9 mouse cellular contexts compared by ENCODE assay signal in genomic region chr11:88820253-88820652, GRCm38 (mm10). TPM values are rescaled to one million over a fixed set of nuclear protein-coding genes. Genes with fewer than 3 reads are reported as not detected.
DNase-seq lines count a peak whose midpoint lies in the region; ATAC-seq and TF ChIP-seq lines count a peak whose summit lies in the region.
"Had no signal": no experiment of that assay in that cellular context is flagged by ENCODE, and none has a peak within 500 bp of the region (broad histone marks: within the 10 kb centered on the region; RNA-seq: fewer than 3 reads in every experiment).

No protein-coding gene starts in this region.

- peaks cover 11% of the 10 kb centered on the region for H3K4me1 ChIP-seq in heart, postnatal 0 days (ENCODE audit: control insufficient read depth, insufficient read depth)
- peaks cover 34% of the 10 kb centered on the region for H3K4me1 ChIP-seq in forebrain, embryonic 13.5 days
- H3K4me1 ChIP-seq in midbrain, embryonic 10.5 days: peaks cover 50% of the 10 kb centered on the region
- H3K4me1 ChIP-seq: liver, embryonic 12.5 days had no signal

- no peak for ATAC-seq in heart, postnatal 0 days (ENCODE audit: insufficient read depth, low read depth)
- peak; percentile 22; the same call in 1 of the 2 replicates for ATAC-seq in forebrain, embryonic 13.5 days
- no peak for ATAC-seq in cerebellum, adult (ENCODE audit: insufficient number of reproducible peaks, low FRiP score, low TSS enrichment)
- ATAC-seq: liver, embryonic 12.5 days had no signal

- H3K27me3 ChIP-seq in heart, postnatal 0 days (ENCODE audit: control insufficient read depth, insufficient read depth, low read length): no peaks in the 10 kb centered on the region
- H3K27me3 ChIP-seq in forebrain, embryonic 13.5 days: no peaks in the 10 kb centered on the region
- peaks cover 14% of the 10 kb centered on the region for H3K27me3 ChIP-seq in midbrain, embryonic 10.5 days (ENCODE audit: low read depth, poor library complexity, severe bottlenecking)

- no peak for TF ChIP-seq EP300 in heart, postnatal 0 days (IDR thresholded peaks at IDR 0.05; ENCODE audit: low read depth)

- no peaks in the 10 kb centered on the region for H3K36me3 ChIP-seq in heart, postnatal 0 days (replicated peaks; ENCODE audit: control insufficient read depth, insufficient read depth, low read length)
- H3K36me3 ChIP-seq in forebrain, embryonic 13.5 days (ENCODE audit: poor library complexity, severe bottlenecking): no peaks in the 10 kb centered on the region
- H3K36me3 ChIP-seq in midbrain, embryonic 10.5 days: no peaks in the 10 kb centered on the region
- H3K36me3 ChIP-seq: liver, embryonic 12.5 days had no signal

- H3K27ac ChIP-seq in heart, postnatal 0 days (ENCODE audit: low read depth): no peak overlapping the region
- peak overlapping the region; percentile 61 for H3K27ac ChIP-seq in forebrain, embryonic 13.5 days
- H3K27ac ChIP-seq in midbrain, embryonic 10.5 days (replicated peaks): peak overlapping the region; percentile 86
- H3K27ac ChIP-seq: liver, embryonic 12.5 days had no signal

- no peak for TF ChIP-seq CTCF in heart, postnatal 0 days (IDR thresholded peaks at IDR 0.05; ENCODE audit: low read depth)

- peak overlapping the region; percentile 48; the same call in 1 of the 2 replicates for H3K4me2 ChIP-seq in heart, postnatal 0 days (ENCODE audit: low read depth, low read length)
- H3K4me2 ChIP-seq in forebrain, embryonic 13.5 days: peak overlapping the region; percentile 39

- DNase-seq in heart, postnatal 0 days (ENCODE audit: low spot score): no peak
- no peak for DNase-seq in heart, postnatal 25 days (ENCODE audit: low spot score)
- DNase-seq in ZHBTc4 (ENCODE audit: low read depth, low spot score): peak; percentile 35
- peak; percentile 53 for DNase-seq in midbrain, embryonic 10.5 days (ENCODE audit: low spot score)
- no peak for DNase-seq in left cerebral cortex, postnatal 4 days
- no peak for DNase-seq in left cerebral cortex, adult 18-20 months (ENCODE audit: low spot score in 2 of 2)

- intact Hi-C loops in heart, postnatal 25 days (cut with DNase I): loop anchor here (5.0 kb wide), 4 partner anchors 268 to 853 kb away; partner anchors contain the start of gene Ccdc182
- intact Hi-C loops in left cerebral cortex, postnatal 4 days (cut with DNase I): loop anchor here (5.0 to 10.0 kb wide), 3 partner anchors 525 to 848 kb away; partner anchors contain the start of gene Ccdc182

- 50% methylated on average over 6 of the region's 6 CpGs for WGBS in heart, postnatal 0 days
- WGBS in forebrain, embryonic 13.5 days: 5% methylated on average over 6 of the region's 6 CpGs
- WGBS in midbrain, embryonic 10.5 days: 6% methylated on average over 6 of the region's 6 CpGs

- H3K4me3 ChIP-seq in heart, postnatal 0 days (ENCODE audit: low read depth, low read length): no peak overlapping the region
- H3K4me3 ChIP-seq in forebrain, embryonic 13.5 days: no peak overlapping the region
- H3K4me3 ChIP-seq in midbrain, embryonic 10.5 days: peak overlapping the region; percentile 36
- H3K4me3 ChIP-seq: liver, embryonic 12.5 days had no signal

- H3K9me3 ChIP-seq in heart, postnatal 0 days (replicated peaks; ENCODE audit: control insufficient read depth, low read length): no peaks in the 10 kb centered on the region
- no peaks in the 10 kb centered on the region for H3K9me3 ChIP-seq in forebrain, embryonic 13.5 days (replicated peaks)
- no peaks in the 10 kb centered on the region for H3K9me3 ChIP-seq in midbrain, embryonic 10.5 days (replicated peaks)
- H3K9me3 ChIP-seq: liver, embryonic 12.5 days had no signal

- H3K9ac ChIP-seq in heart, postnatal 0 days (replicated peaks; ENCODE audit: low read depth, low read length): no peak overlapping the region
- peak overlapping the region; percentile 12; the same call in 1 of the 2 replicates for H3K9ac ChIP-seq in forebrain, embryonic 13.5 days
- H3K9ac ChIP-seq: liver, embryonic 12.5 days had no signal

RNA-seq across cellular contexts. Expression of gene Akap1, which starts 44.1 kb away (rescaled TPM):
- total RNA-seq in heart, postnatal 0 days (2014; rRNA removed; ENCODE audit: low replicate concordance): 125 and 144 TPM in 2 replicates
- polyA plus RNA-seq in heart, postnatal 0 days (2015; fragmentation: Nextera tagmentation; extraction: Ambion mirVana): 51.4 and 54.0 TPM in 2 replicates
- total RNA-seq in heart, postnatal 25 days (2021): 100 to 1,000 TPM; 114 to 123 TPM
- 21.8 and 26.4 TPM in 2 replicates for polyA plus RNA-seq in forebrain, embryonic 13.5 days (2015; fragmentation: Nextera tagmentation; extraction: Ambion mirVana)
- 19.1 and 20.7 TPM in 2 replicates for polyA plus RNA-seq in midbrain, embryonic 10.5 days (2016; fragmentation: Nextera tagmentation; extraction: Ambion mirVana)
- 10 to 100 TPM; 52.9 to 55.4 TPM for total RNA-seq in left cerebral cortex, postnatal 4 days (2021)
- total RNA-seq in left cerebral cortex, adult 18-20 months (2021): 10 to 100 TPM; 39.4 to 39.8 TPM

Comparison
In these comparisons a context has a peak if more than half of its experiments do, and no peak if none do; other contexts are left out.
1. DNase-seq: peak in ZHBTc4 (single experiment) and midbrain, embryonic 10.5 days (single experiment); none in heart, postnatal 0 days (single experiment), heart, postnatal 25 days (single experiment), left cerebral cortex, postnatal 4 days (single experiment) and left cerebral cortex, adult 18-20 months (0 of 2).